Mouse (Mus musculus): ENCODE data around the gene Qrfp. TPM values are rescaled to one million over a fixed set of nuclear protein-coding genes. Genes with fewer than 3 reads are reported as not detected.

Gene Qrfp
- 0.02 and 0.05 TPM in 2 replicates for polyA plus RNA-seq (2012; rRNA removed)

DNA sequence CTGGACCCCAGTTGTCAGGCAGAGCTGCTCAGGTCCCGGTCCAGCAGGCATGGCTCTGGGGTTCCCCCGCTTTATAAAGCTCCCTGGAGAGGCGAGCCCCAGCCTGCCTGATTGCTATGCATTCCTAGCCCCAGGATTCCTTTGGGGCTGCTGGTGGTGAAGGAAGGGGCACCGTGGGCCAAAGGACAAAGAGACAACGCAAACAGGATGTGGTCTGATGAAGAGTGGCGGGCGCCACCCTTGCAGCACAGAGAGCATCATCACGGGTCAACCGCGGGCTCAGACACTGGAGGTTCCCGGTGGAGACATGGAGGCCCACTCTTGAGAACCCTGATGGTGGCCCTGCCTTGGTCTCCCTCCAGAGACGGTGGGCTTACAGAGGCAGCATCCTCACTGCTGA lies at the start of gene Qrfp:
Gene Qrfp, minus strand, starts transcription at position 137 of the 400 bp plus-strand sequence.

DNA sequence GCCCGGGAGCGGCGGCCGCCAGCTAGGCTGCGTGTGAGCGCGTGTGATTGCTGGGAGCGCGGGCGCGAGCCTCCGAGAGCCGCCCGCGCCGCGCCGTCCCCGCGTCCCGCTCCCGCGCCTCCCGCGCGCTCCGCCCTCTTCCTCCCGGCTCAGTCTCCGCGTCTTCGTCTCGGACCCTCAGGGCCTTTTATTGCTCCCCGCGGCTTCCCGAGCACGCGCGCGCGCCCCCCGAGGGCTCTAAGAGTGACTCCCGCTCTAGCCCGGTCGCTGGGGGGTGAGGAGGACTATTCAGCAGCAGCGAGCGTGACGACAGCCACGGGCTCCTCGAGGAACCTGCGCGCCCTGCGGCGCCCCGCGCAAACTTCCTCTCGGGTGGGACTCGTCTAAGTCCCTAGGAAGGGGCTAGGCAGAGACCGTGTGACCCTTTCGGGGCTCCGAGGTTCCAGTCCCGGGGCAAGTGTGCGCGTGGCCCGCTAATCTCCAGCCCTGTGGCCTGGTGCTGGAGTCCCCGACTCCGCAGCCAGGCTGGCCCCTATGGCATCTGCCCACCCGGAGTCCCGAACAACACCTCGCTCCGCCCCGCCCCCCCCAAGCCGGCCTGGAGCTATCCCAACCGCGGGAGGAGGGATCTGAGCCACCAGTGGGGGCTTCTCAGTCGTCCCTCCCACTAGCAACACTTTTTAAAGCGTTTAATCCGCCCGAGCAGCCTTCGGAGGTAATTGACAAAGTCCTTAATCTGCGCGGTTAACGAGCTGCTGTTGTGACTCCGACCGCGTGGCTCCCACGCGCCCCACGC lies 35.7 kb upstream of the Qrfp start, which contains the start of gene Fibcd1:
Gene Fibcd1, minus strand, starts transcription at position 110 of the 796 bp plus-strand sequence.

Other genes starting within 250 kb of the Qrfp start
- 15.1 and 16.3 TPM in 2 replicates for gene Fubp3, start 237.9 kb downstream of the Qrfp start, polyA plus RNA-seq (2012; rRNA removed)
- not detected in 2 replicates for gene Prdm12, start 170.5 kb downstream of the Qrfp start, polyA plus RNA-seq (2012; rRNA removed)
- gene Exosc2, start 139.9 kb downstream of the Qrfp start, polyA plus RNA-seq (2012; rRNA removed): 14.9 and 16.0 TPM in 2 replicates
- 9.8 and 11.4 TPM in 2 replicates for gene Abl1, start 122.2 kb downstream of the Qrfp start, polyA plus RNA-seq (2012; rRNA removed)
- gene Fibcd1, start 35.4 kb upstream of the Qrfp start, polyA plus RNA-seq (2012; rRNA removed): under 0.01 TPM in 1 of 2 replicates, not detected in the other
- gene Lamc3, start 76.7 kb upstream of the Qrfp start, polyA plus RNA-seq (2012; rRNA removed): 0.02 and 0.03 TPM in 2 replicates
- gene Aif1l, start 139.6 kb upstream of the Qrfp start, polyA plus RNA-seq (2012; rRNA removed): 0.60 and 0.71 TPM in 2 replicates
- 9.0 and 10.0 TPM in 2 replicates for gene Nup214, start 163.9 kb upstream of the Qrfp start, polyA plus RNA-seq (2012; rRNA removed)